Mouse (Mus musculus): Measurements from ENCODE around the gene Nptx1. TPM values are rescaled to one million over a fixed set of nuclear protein-coding genes. Genes with fewer than 3 reads are reported as not detected.

Gene Nptx1
- not detected in 2 replicates for polyA plus RNA-seq (2011; ENCODE audit: insufficient read depth, insufficient read length, low replicate concordance, missing spikeins)

DNA sequence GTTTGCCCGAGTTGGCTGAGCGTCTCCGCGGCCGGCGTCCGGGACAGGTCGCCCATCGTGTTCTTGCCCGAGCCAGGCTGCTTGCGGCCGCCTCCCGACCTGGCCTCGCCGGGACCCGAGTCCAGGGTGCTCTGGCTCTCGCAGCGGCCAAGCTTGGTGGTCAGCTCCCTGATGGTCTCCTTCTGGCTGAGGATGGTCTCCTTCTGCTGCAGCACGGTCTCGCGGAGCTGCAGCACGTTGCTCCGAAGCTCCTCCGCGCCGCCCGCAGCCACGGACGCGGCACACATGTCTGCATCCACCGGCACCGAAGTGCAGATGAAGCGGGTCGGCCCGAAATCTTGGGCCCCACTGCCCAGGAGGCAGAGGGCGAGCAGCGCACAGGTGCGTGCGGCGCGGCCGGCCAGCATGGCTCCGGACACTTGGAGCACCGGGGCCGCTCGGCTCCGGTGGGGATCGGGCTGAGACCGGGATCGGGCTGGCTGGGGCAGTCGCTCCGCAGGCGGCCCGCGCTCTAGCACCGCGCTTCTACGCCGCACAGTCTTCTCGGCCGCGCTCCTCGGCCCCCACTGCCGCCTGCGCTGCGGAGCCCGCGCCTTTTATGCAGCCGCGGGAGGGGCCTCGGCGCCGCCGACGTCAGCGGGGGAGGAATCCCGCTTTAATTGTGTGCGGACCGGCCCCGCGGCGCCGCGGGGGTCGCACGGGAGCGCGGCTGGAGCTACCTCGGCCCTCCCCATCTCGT is at the start of gene Nptx1:
Gene Nptx1, minus strand, starts transcription at position 571 of the 739 bp plus-strand sequence.
- Histone ChIP-seq H3K4me3 (replicated peaks; ENCODE audit: control insufficient read depth, low read depth, low read length) (no peak within 1 kb of the TSS), H3K27ac (ENCODE audit: control insufficient read depth, insufficient read depth, low read depth, low read length, poor library complexity) (no peak within 1 kb of the TSS), H3K4me1 (ENCODE audit: control insufficient read depth, insufficient read depth, low read length) (peaks cover 4% of the 10 kb centered on the region)
- WGBS = under 1% methylated on average over 88 of the region's 90 CpGs
- no peak for TF ChIP-seq CTCF (IDR thresholded peaks at IDR 0.05; ENCODE audit: control insufficient read depth, insufficient read depth, low read length)
- no peak for TF ChIP-seq POLR2A (IDR thresholded peaks at IDR 0.05; ENCODE audit: borderline replicate concordance, control insufficient read depth, low read depth, low read length)

DNA sequence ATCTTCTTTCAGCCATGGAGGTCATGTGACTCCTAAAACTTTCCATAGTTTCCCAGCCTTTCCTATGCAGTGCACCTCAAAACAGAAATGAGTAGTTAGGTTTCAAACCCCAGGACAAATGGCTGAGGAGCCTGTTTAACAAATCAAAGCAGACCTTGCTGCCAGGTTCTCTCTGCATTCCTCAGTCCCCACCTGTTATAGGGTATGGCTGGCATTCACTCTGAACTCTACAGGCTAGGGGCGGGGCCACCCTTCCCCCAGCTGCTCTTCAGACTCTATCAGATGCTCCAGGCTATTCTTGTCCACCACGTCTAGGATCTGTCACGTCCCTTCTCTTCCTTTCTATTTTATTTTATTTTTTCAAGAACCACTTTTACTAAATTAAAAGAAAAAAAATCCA is 46.4 kb upstream of the Nptx1 start:
- Histone ChIP-seq H3K4me1 (ENCODE audit: control insufficient read depth, insufficient read depth, low read length) (no peaks in the 10 kb centered on the region; the same call in 1 of the 2 replicates), H3K27ac (ENCODE audit: control insufficient read depth, insufficient read depth, low read depth, low read length, poor library complexity) (no peak overlapping the region), H3K4me3 (replicated peaks; ENCODE audit: control insufficient read depth, low read depth, low read length) (no peak overlapping the region)
- TF ChIP-seq POLR2A (IDR thresholded peaks at IDR 0.05; ENCODE audit: borderline replicate concordance, control insufficient read depth, low read depth, low read length) (no peak), CTCF (IDR thresholded peaks at IDR 0.05; ENCODE audit: control insufficient read depth, insufficient read depth, low read length) (no peak)
- 48% methylated on average over 3 of the region's 3 CpGs for WGBS

DNA sequence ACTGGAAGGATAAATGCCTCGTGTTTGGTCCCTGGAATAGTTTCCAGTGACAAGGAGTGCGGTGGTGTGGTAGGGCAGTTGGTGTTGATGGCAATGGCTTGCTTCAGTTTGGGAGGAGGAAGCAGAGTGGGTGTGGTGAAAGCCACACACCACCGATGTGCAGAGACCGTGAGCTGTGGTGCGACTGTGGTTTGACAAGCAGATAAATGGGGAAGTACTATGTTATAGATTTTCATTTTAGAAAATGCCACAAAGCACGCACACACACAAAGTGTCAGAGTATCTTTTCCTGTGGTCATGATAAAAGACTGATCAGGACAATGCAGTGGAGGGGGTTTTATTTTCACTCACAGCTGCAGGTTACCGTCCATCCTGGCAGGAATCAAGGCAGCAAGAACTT is 41.7 kb upstream of the Nptx1 start:
- Histone ChIP-seq H3K27ac (ENCODE audit: control insufficient read depth, insufficient read depth, low read depth, low read length, poor library complexity) (no peak overlapping the region), H3K4me3 (replicated peaks; ENCODE audit: control insufficient read depth, low read depth, low read length) (no peak overlapping the region), H3K4me1 (ENCODE audit: control insufficient read depth, insufficient read depth, low read length) (no peaks in the 10 kb centered on the region; the same call in 1 of the 2 replicates)
- TF ChIP-seq POLR2A (IDR thresholded peaks at IDR 0.05; ENCODE audit: borderline replicate concordance, control insufficient read depth, low read depth, low read length) (no peak), CTCF (IDR thresholded peaks at IDR 0.05; ENCODE audit: control insufficient read depth, insufficient read depth, low read length) (no peak)
- WGBS = 6% methylated on average over 7 of the region's 7 CpGs

DNA sequence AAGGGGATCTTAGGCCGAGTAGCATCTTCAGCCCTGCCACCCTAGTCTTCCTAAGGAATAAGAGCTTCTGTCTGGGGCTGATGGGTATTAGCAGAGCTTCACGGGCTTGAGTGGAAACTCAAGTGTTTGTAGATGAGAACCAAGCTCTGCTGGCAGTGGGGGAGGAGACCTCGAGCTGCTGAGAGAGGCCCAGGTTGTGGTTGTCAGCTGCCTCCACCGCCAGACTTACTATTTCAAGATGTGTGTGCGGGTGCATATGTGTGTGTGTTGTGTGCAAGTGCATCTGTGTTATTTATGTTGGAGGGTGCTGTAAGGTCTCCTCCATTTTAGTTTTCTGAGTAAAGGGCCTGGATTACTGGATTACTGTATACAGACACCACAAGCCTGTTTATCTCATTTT is 39.6 kb upstream of the Nptx1 start:
- TF ChIP-seq POLR2A (IDR thresholded peaks at IDR 0.05; ENCODE audit: borderline replicate concordance, control insufficient read depth, low read depth, low read length) (no peak), CTCF (IDR thresholded peaks at IDR 0.05; ENCODE audit: control insufficient read depth, insufficient read depth, low read length) (no peak)
- Histone ChIP-seq H3K4me1 (ENCODE audit: control insufficient read depth, insufficient read depth, low read length) (no peaks in the 10 kb centered on the region; the same call in 1 of the 2 replicates), H3K27ac (ENCODE audit: control insufficient read depth, insufficient read depth, low read depth, low read length, poor library complexity) (no peak overlapping the region), H3K4me3 (replicated peaks; ENCODE audit: control insufficient read depth, low read depth, low read length) (no peak overlapping the region)
- 56% methylated on average over 5 of the region's 5 CpGs for WGBS

DNA sequence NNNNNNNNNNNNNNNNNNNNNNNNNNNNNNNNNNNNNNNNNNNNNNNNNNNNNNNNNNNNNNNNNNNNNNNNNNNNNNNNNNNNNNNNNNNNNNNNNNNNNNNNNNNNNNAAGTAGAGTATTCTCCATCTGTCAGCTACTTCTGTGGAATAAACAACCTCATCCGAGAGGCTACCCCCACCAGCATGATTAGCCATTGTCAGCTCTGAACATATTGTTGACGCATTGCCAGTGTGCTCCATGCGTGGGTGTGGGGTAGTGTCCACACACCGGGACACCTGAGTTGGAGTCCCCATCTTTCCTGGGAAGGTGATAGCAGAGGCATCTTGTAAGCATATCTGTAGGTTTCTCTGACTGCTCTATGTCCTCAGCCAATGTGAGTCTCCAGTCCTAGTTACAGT is 39.0 kb upstream of the Nptx1 start:
- no peak overlapping the region for H3K4me3 ChIP-seq (replicated peaks; ENCODE audit: control insufficient read depth, low read depth, low read length)
- H3K4me1 ChIP-seq (ENCODE audit: control insufficient read depth, insufficient read depth, low read length) = no peaks in the 10 kb centered on the region; the same call in 1 of the 2 replicates
- WGBS = 79% methylated on average over 4 of the region's 4 CpGs

DNA sequence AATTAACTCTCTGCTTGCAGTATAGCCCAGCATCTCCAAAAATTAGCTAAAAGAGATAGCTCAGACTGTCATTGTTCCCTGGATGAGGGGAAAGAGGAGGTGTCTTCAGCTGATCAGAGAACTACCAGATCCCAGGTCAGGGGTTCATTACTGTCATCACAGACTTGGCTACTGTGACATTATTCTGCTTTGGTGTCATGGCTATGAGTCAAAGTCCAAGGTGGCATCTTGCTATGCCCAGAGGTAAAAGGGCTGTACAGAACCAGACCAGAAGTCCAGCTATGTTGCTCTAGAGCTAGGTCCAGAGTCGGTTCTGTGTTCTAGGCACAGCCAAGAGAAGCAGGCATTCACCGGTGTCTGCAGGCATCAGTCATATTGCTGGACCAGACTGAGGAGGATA is 30.2 kb upstream of the Nptx1 start:
- no peak for TF ChIP-seq CTCF (IDR thresholded peaks at IDR 0.05; ENCODE audit: control insufficient read depth, insufficient read depth, low read length)
- no peak overlapping the region for H3K27ac ChIP-seq (ENCODE audit: control insufficient read depth, insufficient read depth, low read depth, low read length, poor library complexity)
- no peaks in the 10 kb centered on the region for H3K4me1 ChIP-seq (ENCODE audit: control insufficient read depth, insufficient read depth, low read length)
- H3K4me3 ChIP-seq (replicated peaks; ENCODE audit: control insufficient read depth, low read depth, low read length) = no peak overlapping the region
- 76% methylated on average over 2 of the region's 2 CpGs for WGBS

More for the DNA sequence above, 39.0 kb upstream of the Nptx1 start:
- TF ChIP-seq POLR2A (IDR thresholded peaks at IDR 0.05; ENCODE audit: borderline replicate concordance, control insufficient read depth, low read depth, low read length) (no peak), CTCF (IDR thresholded peaks at IDR 0.05; ENCODE audit: control insufficient read depth, insufficient read depth, low read length) (no peak)
- no peak overlapping the region for H3K27ac ChIP-seq (ENCODE audit: control insufficient read depth, insufficient read depth, low read depth, low read length, poor library complexity)

DNA sequence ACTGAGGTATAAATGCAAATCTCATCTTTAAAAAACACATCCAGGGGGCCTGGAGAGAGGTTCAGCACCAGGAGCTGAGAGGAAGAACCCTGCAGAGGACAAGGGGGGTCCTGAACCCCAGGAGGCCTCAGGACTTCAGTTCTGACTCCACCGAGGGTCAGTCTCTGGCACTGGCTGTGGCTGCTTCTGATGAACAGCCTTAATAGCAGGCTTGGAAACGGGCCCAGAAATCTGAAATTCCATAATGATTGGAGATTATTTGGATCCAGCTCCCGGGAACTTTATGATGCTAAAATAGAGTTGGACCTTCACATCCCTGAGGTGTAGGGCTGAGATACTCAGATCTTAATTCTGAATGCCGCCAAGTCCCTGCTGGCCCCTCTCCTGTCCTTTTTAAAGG is 29.3 kb upstream of the Nptx1 start:
- H3K4me3 ChIP-seq (replicated peaks; ENCODE audit: control insufficient read depth, low read depth, low read length) = no peak overlapping the region
- no peaks in the 10 kb centered on the region for H3K4me1 ChIP-seq (ENCODE audit: control insufficient read depth, insufficient read depth, low read length)
- 59% methylated on average over 4 of the region's 4 CpGs for WGBS
- no peak for TF ChIP-seq CTCF (IDR thresholded peaks at IDR 0.05; ENCODE audit: control insufficient read depth, insufficient read depth, low read length)
- TF ChIP-seq POLR2A (IDR thresholded peaks at IDR 0.05; ENCODE audit: borderline replicate concordance, control insufficient read depth, low read depth, low read length) = no peak
- no peak overlapping the region for H3K27ac ChIP-seq (ENCODE audit: control insufficient read depth, insufficient read depth, low read depth, low read length, poor library complexity)

DNA sequence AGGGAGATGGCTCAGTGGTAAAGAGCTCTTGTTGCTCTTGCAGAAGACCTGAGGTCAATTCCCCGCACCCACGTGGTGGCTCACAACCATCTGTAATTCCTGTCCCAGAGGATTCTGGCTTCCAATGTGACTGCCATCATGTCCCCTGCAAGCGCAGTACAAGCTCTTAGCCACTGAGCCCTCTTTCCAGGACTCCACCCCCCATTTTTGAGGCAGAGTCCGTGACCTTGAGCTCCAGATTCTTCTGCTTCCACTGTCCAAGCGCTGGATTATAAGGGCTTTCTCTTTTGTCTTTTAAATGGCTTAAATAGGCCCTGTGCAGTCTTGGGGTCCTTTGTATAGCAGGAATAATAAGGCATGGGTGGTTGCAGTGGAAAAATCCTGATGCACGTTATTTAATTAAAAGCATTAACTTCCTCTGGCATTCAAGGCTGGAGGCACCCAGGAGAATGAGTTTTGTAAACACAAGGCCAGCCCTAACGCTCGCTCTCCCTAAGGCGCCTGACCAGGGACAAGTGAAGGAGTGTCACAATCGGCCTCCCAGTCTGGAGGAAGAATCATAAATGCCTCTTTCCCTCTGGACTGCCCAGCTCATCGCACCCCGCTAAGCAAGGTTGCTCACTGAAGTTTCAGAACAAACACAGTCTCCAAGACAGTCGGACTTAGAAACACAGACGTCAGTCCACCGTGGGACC is 24.9 kb upstream of the Nptx1 start:
- no peak for TF ChIP-seq CTCF (IDR thresholded peaks at IDR 0.05; ENCODE audit: control insufficient read depth, insufficient read depth, low read length)
- TF ChIP-seq POLR2A (IDR thresholded peaks at IDR 0.05; ENCODE audit: borderline replicate concordance, control insufficient read depth, low read depth, low read length) = no peak
- no peak overlapping the region for H3K4me3 ChIP-seq (replicated peaks; ENCODE audit: control insufficient read depth, low read depth, low read length)
- 78% methylated on average over 15 of the region's 15 CpGs for WGBS
- H3K27ac ChIP-seq (ENCODE audit: control insufficient read depth, insufficient read depth, low read depth, low read length, poor library complexity) = no peak overlapping the region
- no peaks in the 10 kb centered on the region for H3K4me1 ChIP-seq (ENCODE audit: control insufficient read depth, insufficient read depth, low read length)
